Mouse (Mus musculus) liver, adult 2 months (tissue): ENCODE measurements around the gene Crebl2.

Source experiments
- CTCF ChIP-seq: fragments of 200-500 bp; IDR thresholded peaks from 2 replicates; pipeline ENCODE4 v1.5.1; 2011; ENCODE audit warnings: low read depth, low read length, control low read depth
- POLR2A ChIP-seq: fragments of 200-500 bp; IDR thresholded peaks from 2 replicates; pipeline ENCODE4 v1.6.1; 2011; ENCODE audit warnings: low read length, control low read depth; ENCODE audit not compliant: insufficient read depth; ENCODE audit errors: extremely low read depth

- TF ChIP-seq CTCF (no peak), POLR2A (no peak)
These were observed 23.8 kb upstream of the Crebl2 start for GRCm38 (mm10) chr6:134806130-134806529.
